Mouse (Mus musculus) 3134 (cell line): Measurements from ENCODE around the gene Micall1.

ENCODE experiments used
- DNase-seq: peaks from one replicate; pipeline ENCODE4 v3.0.0-alpha.2; 2011; ENCODE audit warnings: low spot score; ENCODE audit not compliant: insufficient read length; ENCODE audit errors: extremely low read depth

The Micall1 gene

DNA sequence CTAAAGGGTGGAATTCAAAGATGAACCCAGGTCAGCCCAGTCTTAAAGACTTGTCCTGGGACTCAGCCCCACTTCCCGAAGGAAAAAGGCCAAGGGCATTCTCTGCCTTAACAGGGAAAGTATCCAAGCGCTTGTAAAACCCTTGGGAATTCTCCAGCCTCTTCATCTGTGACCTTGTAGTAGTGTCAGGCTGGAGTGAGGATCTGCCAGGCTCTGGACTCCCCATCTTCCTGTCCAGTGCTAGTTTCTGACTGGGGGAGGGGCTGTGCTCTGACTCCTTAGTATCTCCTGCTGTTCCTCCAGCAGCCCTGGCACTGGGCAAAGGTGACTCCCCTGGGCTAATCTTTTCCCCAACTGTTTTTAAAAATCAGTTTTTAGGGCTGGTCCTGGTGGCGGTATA is 12.1 kb upstream of the Micall1 start:
- DNase-seq, result no peak

DNA sequence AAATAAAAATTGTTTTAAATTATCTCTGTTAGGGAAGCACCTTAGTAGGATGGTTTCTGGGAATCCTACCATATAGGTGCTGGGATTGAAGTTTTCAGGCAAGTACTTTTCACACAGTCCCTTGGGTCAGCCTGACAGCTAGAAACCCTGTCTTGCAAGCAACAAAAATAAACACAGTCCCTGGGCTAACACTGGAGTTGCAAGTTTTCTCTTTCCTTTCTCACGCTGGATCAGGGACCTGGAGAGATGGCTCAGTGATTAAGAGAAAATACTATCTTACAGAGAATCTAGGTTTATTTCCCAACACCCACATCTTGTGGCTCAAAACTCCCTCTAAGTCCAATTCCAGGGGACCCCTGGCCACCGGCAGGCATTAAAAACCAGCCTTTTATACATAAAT is 11.6 kb upstream of the Micall1 start:
- DNase-seq, result no peak

DNA sequence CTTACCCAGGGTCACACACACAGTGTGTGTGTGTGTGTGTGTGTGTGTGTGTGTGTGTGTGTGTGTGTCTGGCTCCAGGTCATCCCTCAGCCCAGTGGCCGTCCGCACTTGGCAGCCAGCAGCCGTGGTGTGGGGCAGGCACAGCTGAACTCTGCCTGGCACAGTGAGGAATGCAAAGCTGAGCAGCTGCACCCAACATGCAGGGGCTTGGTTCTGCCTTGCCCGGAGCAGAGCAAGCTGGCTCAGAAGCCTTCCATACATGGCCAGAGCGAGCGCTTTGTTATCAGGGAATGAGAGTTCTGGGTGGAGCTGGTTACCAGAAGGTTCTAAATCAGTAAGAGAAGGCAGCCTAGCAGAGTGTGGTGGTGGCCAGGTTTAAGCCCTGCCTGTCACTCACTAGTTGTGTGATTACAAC is 11.1 kb upstream of the Micall1 start:
- DNase-seq, result peak; percentile 53

DNA sequence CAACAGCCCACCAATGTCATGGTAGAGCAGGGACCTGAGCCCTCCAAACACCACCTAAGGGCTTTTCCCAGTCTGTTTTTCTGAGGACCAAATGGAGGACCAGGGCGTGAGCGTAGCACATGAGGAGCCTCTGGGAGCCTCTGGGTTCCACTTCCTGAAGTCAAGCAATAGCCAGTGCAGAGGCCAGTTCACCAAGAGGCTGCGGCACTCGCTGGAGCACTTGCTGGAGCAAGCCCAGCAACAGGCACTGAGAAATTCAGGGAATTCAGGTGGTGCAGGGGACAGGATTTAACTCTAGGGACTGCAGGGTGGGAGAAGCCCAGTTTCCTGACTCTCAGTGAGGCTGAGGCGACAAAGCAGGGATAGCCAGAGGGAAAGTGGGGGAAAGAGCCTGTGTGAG is 10.5 kb upstream of the Micall1 start:
- DNase-seq, result no peak

DNA sequence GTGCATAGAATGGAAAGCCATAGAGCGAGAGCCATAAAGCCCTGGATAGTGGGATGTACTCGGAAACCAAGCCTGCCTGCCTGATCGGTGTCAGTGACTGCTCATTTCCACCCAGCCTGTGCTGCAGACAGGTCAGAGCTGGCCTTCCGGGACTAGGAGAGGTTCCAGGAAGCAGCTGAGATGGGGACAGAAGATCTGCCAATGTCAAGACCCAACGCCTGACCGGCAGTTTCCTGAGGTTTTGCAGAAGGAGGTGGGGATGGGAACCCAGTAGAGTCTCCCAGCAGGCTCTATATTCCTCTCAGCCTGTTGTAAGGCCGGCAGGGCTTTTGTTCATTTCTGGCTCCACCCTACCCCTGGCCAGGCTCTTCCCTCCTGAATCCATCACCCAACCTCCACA is 9.8 kb upstream of the Micall1 start:
- no peak for DNase-seq

DNA sequence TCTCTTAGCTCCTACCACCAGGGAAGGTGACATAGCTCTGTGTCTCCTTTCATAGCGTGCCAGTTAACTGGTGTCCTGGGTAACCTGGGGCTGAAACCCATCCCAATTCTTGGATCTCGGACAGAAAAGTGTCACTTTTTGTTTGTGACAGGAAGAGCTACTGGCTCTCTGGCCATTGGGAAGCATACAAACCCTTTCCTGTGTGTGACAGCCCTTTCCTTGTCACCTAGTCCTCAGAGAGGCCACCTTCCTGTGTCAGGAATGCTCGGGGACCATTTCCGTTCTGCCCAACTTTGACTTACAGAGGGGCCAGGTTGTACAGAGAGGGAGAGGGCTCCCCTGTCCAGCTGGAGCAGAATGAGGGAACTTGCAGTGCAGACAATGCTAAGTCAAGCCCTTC is 9.2 kb upstream of the Micall1 start:
- no peak for DNase-seq

DNA sequence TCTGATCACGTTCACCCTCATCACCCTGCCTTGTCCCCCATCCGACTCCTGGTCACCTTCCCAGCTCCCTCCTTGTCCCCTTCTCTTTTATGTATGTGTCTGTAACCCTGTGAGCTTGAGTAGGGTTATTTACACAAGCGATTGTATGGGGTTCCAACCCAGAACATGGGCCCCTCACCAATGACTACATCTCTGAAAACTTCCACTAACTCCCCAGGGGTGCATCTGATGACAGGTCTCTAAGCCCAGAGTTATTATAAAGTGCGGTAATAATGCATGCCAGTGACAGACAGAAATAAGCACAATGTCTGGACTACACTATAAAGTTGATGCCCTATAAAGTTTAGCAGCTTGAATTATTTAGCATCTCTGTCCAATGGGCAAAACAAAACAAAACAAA is 8.3 kb upstream of the Micall1 start:
- no peak for DNase-seq

DNA sequence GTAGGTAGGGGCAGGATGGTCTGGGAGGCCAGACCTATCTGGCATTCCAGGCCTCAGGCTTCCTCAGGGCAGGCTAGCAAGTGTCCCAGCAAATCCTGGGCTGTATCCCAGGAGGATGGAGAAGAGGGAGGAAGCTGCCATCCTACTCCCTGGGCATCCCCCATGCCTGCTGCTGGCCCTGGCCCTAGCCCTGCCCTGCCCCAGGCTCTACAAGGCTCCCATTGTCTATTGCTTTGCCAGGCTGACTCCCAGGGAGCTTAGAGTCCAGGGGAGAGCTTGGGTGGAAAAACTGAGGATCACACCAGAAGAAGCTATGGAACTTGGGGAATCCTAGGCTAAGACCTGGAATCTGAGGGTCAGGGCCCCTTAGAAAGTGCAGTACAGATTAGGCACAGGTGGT is 7.2 kb upstream of the Micall1 start:
- DNase-seq, result no peak

DNA sequence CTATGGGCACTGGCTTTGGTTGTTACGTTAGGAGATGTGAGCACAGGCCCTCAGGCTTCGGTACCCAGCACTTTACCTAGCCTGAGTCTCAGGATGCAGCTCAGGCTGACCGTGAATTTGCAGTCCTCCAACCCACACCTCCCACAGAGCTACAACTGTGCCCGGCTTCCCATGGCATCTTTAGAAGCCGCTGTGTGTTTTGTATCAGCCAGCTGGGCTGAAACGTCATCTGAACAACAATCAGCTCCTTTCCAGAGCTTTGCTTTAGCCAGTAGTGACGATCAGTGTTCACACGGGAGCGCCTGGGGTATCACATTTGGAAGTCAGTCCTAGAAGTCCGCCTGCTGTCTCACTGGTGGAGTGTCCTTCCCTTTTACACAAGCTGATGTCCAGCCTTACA is 5.4 kb upstream of the Micall1 start:
- DNase-seq, result no peak

DNA sequence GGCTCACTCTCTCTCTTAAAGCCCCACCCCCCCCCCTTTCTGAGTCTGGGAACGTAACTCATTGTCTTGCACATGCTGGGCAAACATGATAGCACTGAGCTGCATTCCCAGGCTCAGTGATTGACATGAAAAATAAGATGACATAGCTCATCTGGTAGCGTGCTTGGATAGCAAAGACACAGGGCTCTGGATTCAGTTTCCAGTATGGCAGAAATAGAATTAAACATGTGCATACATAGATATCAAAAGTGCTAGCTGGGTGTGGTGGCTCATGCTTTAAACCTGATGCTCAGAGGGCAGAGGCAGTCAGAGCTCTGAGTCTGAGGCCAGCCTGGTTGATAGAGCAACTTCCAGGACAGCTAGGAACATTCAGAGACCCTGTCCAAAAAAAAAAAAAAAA is 2.9 kb upstream of the Micall1 start:
- no peak for DNase-seq

DNA sequence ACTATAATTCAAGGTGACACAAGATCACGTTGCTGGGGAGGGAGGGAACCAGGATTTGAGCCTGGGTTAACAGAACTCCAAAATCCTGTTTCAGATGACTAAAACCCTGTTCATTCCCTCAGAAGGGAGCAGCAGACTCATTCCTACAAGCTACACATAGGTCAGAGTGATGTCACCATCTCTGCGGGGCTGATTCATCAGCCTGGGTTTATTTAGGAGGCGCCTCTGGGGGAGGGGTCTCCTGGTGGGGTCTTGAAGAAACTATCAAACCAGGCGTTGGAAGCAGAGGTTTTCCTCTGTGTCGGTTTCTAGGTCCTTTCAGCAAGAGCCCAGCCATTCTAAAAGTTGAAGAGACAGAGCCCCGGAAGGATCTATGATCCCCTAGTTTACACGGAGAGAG is 732 bp upstream of the Micall1 start:
- no peak for DNase-seq

DNA sequence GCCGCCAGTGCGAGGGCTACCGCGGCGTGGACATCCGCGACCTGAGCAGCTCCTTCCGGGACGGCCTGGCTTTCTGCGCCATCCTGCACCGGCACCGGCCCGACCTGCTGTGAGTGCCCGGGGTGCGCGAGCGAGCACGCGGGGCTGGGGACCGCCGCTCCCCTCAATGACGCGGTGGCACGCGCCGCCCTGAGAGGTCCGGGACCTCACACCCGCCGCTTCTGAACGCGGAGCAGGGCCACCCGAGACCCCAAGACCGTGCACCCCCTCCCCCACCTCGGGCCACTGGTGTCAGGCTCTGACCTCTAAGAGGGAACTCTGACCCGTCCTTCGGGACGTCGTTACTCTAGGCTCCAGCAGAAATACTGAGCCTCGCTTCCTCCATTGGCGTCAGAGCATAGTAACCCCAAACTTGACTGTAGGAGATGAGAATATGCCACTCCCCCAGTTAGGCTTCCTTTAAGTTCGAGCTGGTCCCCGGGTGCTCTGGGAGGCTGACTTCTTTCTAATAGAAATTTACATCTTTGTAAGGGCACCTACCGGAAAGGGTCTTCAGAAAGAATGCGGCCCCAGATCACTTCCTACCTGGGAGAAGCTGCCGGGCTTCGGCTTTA is 730 bp downstream of the Micall1 start:
- no peak for DNase-seq

DNA sequence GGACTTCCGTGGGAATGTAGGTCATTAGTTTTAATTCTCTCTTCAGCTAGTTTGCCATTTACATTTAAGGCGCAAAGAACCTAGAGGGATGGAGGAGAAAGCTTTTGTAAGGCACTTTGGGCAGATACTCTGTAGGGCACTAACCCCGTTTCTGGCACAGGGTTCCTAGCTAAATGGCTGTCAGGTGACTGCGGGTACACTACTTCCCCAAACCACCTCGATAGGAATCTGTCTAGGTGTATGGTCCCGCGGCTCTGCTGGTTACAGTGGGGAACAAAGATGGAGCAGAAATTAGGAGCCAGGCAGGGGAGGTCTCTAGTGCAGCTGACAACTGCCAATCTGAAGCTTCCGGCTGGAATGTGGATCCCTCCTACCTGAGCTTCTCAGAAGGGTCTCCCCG is 1.3 kb downstream of the Micall1 start:
- DNase-seq, result no peak

DNA sequence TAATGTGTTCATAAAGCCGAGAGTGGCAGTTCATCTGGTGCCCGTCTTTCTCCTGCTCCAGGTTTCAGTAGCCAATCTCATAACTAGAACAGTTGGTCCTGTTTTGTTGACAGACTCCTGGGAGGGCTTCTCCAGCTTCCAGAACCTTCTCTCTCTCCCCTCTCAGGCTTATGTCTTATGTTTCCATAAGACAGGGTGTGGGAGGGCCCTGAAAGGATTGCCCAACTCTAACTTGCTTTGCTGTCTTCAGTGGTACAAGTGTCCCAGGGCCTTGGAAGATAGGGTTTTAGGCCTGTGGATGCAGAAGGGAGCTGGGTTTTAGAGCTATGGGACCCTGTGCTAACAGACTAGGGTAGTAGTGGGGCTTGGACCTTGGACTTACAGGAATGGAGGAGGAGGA is 1.8 kb downstream of the Micall1 start:
- no peak for DNase-seq

DNA sequence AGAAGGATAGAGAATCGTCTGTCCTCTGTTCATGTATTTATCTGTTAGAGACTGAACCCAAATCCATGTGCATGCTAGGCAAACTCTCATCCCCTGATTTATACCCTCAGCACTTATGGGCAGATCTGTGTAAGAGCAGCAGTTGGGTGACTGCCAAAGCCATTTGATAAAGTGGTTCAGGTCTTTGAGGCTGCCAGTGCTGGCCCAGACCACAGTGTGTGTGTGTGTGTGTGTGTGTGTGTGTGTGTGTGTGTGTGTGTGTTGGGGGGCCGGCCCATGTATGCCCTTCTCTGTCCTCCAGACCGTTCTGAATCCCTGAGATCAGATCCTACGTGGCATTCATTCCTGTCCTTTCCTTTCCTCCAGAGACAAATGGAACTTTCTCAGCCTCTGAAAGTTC is 3.1 kb downstream of the Micall1 start:
- DNase-seq, result no peak

DNA sequence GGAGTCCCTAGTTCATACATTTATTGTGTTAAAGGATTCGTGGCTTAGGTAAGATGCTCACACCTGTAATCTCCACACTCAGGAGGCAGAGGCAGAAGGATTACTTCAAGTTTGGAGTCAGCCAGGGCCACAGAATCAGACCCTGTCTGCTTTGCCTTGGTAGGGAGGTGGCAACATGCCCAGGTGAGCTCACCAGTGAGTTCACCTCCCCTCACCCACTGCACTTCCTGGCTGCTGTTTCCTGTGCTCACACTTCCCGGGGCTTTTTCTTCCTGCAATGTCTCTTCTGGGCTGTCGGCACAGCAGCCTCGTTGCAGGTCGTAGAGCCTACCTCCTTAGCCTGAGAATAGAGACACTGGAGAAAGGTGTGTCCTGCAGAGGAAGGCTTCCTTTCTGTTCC is 6.6 kb downstream of the Micall1 start:
- no peak for DNase-seq

DNA sequence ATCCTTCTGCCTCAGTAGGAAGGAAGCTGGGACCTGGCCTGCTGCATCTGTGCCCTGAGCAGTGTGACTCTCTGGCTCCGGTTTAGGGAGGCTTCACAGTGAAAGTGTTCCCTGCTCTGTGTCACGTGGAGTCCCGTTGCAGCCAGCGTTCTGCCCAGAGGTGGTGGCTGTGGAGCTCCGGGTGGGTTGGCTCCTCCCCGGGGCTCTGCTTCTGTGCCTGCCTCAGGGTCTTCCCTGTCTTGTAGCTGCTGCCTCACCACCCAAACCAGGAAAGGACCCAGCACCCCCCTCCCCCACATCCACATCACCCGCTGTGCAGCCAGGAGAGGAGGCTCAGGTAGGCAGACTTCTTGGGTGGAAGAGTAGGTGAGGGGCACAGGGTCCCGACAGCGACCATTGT is 10.8 kb downstream of the Micall1 start:
- DNase-seq, result no peak

DNA sequence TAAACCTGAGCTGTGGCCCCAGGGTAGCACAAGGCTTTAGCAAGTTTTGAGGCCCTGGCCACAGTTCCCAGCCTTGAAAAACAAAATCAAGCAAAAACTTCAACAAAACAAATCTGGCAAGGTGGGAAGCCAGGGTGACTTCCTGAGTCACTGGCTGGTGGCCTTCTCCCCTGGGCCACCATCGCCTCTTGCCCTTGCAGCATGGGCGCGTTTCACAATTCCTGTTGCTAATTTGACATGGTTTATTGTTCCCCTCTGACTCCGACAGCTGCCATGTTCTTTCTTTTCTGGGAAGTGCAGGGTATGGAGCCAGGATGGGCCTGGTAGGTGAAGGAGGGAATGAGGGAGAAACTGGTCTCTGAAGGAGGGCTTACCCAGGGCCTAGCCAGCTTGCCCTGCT is 13.4 kb downstream of the Micall1 start:
- no peak for DNase-seq

DNA sequence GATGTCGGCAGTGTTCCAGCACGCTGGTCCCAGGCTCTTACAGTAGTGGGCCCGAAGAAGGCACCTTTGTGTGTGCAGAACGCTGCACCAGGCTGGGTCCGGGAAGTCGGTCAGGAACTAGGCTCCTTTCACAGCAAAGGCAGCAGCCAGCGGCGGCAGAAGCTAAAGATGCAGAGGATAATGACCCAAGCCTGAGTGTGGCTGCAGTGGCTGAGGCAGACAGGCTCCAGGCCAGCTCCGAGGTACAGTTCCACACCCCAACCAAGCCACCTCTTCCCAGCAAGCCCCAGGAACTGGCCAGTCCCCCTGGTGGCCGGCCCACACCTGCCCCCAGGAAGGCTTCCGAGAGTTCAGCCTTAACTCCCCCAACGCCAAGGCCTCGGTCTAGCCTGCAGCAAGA is 13.8 kb downstream of the Micall1 start:
- no peak for DNase-seq

DNA sequence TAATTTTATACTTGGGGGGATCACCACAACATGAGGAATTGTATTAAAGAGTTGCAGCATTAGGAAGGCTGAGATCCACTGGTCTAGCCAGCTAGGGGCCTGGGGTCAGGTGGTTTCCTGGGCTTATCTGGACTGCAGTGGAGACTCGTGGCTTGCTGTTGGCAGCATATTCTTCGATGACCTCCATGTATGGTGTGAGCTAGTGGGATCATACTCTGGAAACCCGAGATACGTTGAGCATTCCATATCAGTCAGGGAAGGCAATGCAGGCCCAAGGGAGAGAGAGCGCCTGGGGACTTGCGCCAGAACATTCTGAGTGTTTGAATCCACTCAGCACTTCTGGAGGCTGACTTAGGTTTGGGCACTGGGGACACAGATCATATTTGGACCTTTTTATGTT is 15.1 kb downstream of the Micall1 start:
- no peak for DNase-seq

DNA sequence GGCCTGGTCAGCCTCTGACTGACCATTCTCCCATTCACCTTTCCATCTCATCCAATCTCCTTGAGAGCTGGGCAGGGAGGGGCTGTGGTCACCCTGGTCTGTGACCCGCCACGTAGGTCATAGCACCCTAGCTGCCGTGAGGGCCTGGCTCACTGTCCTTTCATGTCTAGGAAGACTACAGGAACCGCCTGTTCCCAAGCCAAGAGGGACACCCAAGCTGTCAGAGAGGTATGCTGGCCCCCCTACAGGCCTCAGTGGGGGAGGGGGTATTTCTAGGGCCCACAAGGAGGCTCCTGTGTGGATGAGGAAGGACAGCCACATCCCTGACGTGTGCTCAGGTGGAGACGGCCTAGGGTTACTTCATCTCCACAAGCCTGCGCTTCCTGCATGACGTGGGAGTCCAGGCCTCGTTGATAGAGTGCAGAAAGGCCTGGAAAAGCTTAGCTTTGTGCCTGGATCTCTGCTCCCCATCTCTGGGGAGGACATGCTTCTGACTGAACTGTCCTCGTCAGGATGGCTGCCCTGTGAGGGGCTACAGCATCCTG is 15.7 kb downstream of the Micall1 start:
- DNase-seq, result no peak

DNA sequence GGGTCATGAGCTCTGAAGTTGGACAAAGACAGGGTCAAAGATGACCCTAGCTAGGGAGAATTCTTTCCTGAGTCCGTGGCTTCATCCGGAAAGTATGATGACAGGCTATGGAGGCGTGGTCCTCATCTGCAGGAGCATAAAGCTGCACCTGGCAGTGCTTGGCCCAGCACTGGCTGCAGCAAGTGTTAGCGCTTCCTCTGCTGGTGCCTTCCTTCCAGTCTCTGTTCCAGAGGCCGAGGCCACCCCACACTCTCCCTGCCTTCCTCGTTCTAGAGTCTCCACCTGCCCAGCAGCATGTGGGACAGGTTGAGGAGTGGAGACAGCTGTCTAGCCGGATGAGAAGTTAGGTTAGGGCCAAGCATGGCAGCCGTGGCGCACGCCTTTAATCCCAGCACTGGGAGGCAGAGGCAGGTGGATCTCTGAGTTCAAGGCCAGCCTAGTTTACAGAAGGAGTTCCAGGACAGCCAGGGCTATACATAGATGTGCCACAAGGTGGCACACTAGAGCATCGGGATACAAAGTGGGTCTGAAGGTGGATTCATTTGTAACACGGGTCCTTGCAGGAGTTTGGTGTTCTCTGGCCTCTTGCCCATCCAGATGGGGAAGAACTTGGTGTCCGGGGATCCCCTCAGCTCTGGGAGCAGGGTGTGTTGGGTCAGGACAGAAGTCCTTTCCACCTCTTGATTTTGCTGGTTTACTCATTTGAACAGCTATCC is 17.7 kb downstream of the Micall1 start:
- no peak for DNase-seq

DNA sequence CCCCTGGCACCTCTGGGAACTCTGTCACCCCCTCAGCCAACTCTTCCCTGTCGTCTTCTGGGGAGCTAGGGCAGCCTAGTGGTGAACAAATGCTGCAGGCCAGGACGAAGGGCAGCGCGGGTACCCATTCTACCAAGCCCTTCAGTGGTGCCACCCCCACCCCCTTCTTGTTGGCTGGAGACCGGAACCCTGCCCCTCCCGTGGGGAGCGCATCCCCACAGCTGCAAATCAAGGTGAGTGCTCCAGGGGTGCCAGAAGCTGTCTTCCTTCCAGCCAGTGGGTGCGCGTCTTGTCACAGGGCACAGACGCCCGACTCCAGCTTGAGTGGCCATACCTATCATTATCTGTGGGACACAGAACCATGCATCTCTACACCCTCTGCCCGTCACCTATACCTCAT is 18.4 kb downstream of the Micall1 start:
- DNase-seq, result no peak
